Mouse (Mus musculus) bone marrow macrophage, adult 2 months (primary cell): ENCODE data around the gene Brd4. TPM values are rescaled to one million over a fixed set of nuclear protein-coding genes. Genes with fewer than 3 reads are reported as not detected.

ENCODE experiments used
- H3K27ac ChIP-seq: 2 replicates; pipeline ENCODE4 v1.5.1; 2012; ENCODE audit warnings: low read depth, low read length; ENCODE audit not compliant: insufficient read depth
- H3K4me1 ChIP-seq: 2 replicates; pipeline ENCODE4 v1.6.1; 2012; ENCODE audit warnings: low read length; ENCODE audit not compliant: control insufficient read depth, insufficient read depth
- H3K4me3 ChIP-seq: 2 replicates; pipeline ENCODE4 v1.5.1; 2012; ENCODE audit warnings: mild to moderate bottlenecking, low read length, moderate library complexity; ENCODE audit not compliant: insufficient read depth
- CTCF ChIP-seq: IDR thresholded peaks from 2 replicates; pipeline ENCODE4 v1.5.1; 2012; ENCODE audit warnings: low read depth, mild to moderate bottlenecking, low read length, moderate library complexity
- POLR2A ChIP-seq: IDR thresholded peaks from 2 replicates; pipeline ENCODE4 v1.6.1; 2012; ENCODE audit warnings: mild to moderate bottlenecking, low read depth, low read length, borderline replicate concordance
- polyA plus RNA-seq: library from polyadenylated mRNA; stranded (reverse); fragments of >200 nt; gene quantifications from 2 replicates; pipeline ENCODE4 v1.2.4, GENCODE M21; 2012; ENCODE audit not compliant: missing spikeins, insufficient read depth, insufficient read length

Brd4 gene
- polyA plus RNA-seq, 1 experiment, result 88.2 TPM

DNA sequence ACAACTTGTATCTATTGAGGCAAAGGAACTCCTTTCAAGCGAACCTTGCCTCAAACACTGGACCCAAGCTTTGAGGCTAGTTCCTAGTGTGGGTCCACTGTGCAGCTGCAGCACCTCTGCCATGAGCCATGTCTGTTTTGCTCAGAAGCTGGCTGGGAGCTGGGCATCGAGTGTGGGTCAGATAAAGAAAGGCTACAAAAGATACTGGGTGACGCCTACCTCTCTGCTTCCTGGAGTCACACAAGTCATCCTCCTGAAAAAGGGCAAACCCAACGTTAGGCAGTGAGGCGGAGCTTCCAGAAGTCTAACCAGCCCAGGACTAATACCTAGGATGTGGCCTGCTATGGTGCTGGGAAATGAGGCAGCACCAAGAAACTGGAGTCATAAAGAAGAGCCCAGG, 29.4 kb upstream of the Brd4 start:
- Histone ChIP-seq H3K4me1 (peaks cover 3% of the 10 kb centered on the region; the same call in 1 of the 2 replicates), H3K27ac (no peak overlapping the region), H3K4me3 (no peak overlapping the region)
- TF ChIP-seq CTCF (no peak), POLR2A (no peak)

- Histone ChIP-seq H3K4me1 (no peaks in the 10 kb centered on the region), H3K27ac (no peak overlapping the region), H3K4me3 (no peak overlapping the region)
- TF ChIP-seq POLR2A (no peak), CTCF (no peak)
Observed at GRCm38 (mm10) chr17:32312801-32313200, 28.3 kb upstream of the Brd4 start.

GRCm38 (mm10) chr17:32307963-32308362, 23.4 kb upstream of the Brd4 start:
- no peak overlapping the region for H3K4me3 ChIP-seq
- no peak overlapping the region for H3K27ac ChIP-seq
- H3K4me1 ChIP-seq, result no peaks in the 10 kb centered on the region
- no peak for TF ChIP-seq CTCF
- TF ChIP-seq POLR2A, result no peak

DNA sequence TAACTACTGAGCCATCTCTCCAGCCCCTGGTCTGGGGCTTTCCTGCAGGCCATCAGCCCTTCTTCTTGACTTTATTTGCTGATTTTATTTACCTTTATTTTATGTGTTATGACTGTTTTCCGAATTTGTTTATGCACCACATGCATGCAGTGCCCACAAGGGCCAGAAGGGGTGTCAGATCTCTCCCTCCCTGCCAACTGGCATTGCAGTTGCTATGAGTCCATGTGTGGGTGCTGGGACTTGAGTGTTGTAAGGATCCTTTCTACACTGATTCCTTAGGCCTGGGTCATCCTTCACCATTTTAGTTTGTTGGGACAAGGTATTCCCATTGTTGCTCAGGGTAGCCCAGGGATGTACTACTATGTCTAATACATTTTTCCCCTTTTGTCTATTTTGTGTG, 13.6 kb upstream of the Brd4 start:
- no peak for TF ChIP-seq POLR2A
- no peak for TF ChIP-seq CTCF
- no peaks in the 10 kb centered on the region for H3K4me1 ChIP-seq

DNA sequence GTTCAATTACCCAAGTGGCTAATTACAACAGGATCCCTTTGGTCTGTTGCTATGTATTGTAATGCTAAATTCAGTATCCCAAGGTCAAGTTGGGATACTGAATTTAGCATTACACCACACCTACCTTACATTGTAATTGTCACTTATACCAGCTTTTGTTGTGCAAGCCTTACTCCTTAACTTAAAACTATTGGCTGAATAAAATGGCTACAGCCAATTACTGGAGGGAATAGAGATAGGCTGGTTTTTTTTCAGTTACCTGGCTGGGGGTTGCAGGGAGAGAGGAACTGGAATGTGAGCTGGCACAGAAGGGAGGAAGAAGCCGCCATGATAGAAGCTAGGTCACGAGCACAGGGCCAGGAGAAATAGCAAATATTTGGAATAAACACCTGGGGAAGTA, 11.4 kb upstream of the Brd4 start:
- H3K27ac ChIP-seq, result no peak overlapping the region
- TF ChIP-seq POLR2A, result no peak
- TF ChIP-seq CTCF, result no peak
- H3K4me3 ChIP-seq, result no peak overlapping the region
- no peaks in the 10 kb centered on the region for H3K4me1 ChIP-seq

More for the DNA sequence above, 13.6 kb upstream of the Brd4 start:
- Histone ChIP-seq H3K27ac (no peak overlapping the region), H3K4me3 (no peak overlapping the region)

- Histone ChIP-seq H3K27ac (no peak overlapping the region), H3K4me3 (no peak overlapping the region), H3K4me1 (no peaks in the 10 kb centered on the region)
- TF ChIP-seq CTCF (no peak), POLR2A (no peak)
Observed at GRCm38 (mm10) chr17:32295160-32295559, 10.6 kb upstream of the Brd4 start.

- no peak for TF ChIP-seq POLR2A
- TF ChIP-seq CTCF, result no peak
- peak overlapping the region; percentile 54; the same call in 1 of the 2 replicates for H3K27ac ChIP-seq
- peak overlapping the region; percentile 70 for H3K4me3 ChIP-seq
- H3K4me1 ChIP-seq, result peaks cover 17% of the 10 kb centered on the region
Observed at GRCm38 (mm10) chr17:32285138-32285670, 682 bp upstream of the Brd4 start.

DNA sequence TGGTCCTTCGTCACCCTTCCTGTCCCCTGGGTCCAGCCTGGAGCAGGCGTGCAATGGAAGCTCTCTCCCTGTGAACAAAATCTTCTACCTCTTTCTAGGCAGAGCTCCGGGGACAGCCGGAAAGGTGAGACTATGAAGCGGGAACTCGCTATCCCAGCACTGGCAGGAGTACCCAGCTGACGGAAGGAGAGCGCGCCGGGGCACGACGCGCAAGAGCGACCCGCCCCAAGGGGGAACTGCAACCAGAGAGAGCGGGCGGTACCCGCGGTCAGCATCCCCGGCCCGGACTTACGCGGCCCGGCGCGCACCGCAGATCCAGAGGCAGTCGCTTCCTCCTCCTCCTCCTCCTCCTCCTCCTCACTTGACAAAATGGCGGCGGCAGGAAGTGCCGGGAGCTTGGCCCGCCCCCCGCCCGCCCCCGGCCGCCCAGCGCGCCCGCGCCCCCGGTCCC, 726 bp downstream of the Brd4 start:
- Histone ChIP-seq H3K4me1 (peaks cover 22% of the 10 kb centered on the region), H3K4me3 (peak overlapping the region; percentile 70), H3K27ac (peak overlapping the region; percentile 85)
- TF ChIP-seq CTCF (no peak), POLR2A (no peak)

- peaks cover 22% of the 10 kb centered on the region for H3K4me1 ChIP-seq
- TF ChIP-seq CTCF (no peak), POLR2A (no peak)
- H3K4me3 ChIP-seq, result peak overlapping the region; percentile 70
- peak overlapping the region; percentile 82 for H3K27ac ChIP-seq
Observed at GRCm38 (mm10) chr17:32283341-32283740, 1.2 kb downstream of the Brd4 start.

DNA sequence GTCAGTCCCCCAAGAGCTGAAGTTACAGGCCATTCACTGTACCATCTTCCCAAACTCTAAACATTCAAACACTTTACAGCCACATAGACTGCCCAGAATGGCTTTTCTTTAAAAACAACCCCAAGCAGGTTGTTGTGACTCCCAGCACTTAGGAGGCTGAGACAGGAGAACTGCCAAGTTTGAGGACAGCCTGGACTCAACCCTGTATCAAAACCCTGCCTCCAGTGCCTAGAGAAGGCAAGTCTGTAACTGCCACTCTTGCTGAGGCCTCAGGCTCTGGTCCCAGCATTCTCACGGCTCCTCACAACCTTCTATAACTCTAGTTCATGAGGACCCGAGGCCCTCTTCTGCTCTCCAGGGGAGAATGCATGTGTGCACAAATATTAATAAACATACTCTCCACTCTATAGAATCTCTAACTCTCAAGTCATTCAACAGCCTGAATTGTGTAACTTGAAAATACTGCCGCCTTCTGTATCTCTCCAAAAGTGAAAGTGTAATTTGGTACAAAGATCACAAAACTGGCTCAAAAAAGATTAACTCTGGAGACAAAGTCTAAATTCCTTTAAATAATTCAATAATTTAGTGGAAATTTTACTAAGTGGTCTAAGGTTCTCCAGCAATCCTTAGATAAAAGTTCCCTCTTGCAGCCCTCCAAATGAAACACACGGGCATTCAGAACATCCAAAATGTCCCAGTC, 2.8 kb downstream of the Brd4 start:
- Histone ChIP-seq H3K4me1 (peaks cover 22% of the 10 kb centered on the region), H3K4me3 (peak overlapping the region; percentile 4; the same call in 1 of the 2 replicates), H3K27ac (no peak overlapping the region)
- no peak for TF ChIP-seq POLR2A
- no peak for TF ChIP-seq CTCF
